Mouse (Mus musculus) large intestine, adult 2 months (tissue): ENCODE results near the gene Fam102b. TPM values are rescaled to one million over a fixed set of nuclear protein-coding genes. Genes with fewer than 3 reads are reported as not detected.

Experiments used
- DNase-seq: peaks from one replicate; pipeline ENCODE4 v3.0.0-alpha.2; 2012; ENCODE audit warnings: low read depth, low spot score
- WGBS: fragments of 180-500 bp; shearing (Covaris S2); methylation state at CpG from one replicate; pipeline ENCODE4 v1.1.7; 2018; 5-methylcytosine and 5-hydroxymethylcytosine counted together
- polyA plus RNA-seq: library from polyadenylated mRNA; depleted of rRNA; stranded (reverse); fragments of >200 nt; gene quantifications from 2 replicates; pipeline ENCODE4 v1.2.3, GENCODE M21; 2012; rRNA removed

The Fam102b gene
- polyA plus RNA-seq: 7.2 and 8.5 TPM in 2 replicates

DNA sequence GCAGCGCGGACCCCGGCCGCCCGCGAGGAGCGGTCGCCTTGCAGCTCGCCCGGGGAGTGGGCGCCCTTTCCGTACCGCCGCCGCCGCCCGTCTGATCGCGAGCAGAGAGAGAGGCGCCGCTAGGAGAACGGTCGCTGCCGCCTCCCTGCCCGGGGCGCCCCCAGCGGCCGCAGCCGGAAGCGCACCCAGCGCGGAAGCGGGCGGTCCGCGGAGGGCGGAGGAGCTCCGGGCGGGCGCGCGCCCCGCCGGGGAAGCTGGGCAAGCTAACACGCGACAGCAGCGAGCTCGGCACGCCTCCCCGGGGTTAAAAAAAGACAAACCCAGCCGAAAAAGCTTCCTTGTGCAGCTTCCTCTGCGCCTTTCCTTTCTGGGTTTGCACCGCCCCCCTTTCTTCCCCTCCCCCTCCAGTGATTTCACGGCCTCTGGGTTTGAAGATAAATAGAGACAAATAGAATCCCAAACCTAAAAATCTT lies at the start of gene Fam102b:
TSS of gene Fam102b (minus strand) at position 93 of the 473 bp plus-strand sequence.
- WGBS: under 1% methylated on average over 52 of the region's 54 CpGs
- no peak for DNase-seq

DNA sequence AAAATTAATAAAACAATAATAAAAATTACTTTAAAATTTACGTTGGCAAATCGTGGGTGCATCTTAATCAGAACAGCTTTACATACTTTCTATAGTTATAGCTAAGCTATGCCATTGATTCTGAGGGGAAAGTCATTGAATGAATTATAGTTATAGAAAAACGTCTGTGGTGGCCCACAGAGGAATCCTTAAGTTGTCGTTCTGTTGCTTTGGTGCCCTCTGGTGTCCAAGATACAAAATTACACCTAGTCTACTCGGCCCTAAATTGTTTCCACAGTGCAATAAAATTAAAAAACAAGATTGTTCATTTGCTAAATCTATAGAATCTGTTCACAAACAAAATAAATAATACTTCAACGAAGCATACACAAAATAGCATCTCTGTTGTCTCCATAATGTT lies 35.6 kb upstream of the Fam102b start:
- WGBS: 2% methylated on average over 6 of the region's 6 CpGs
- no peak for DNase-seq

DNA sequence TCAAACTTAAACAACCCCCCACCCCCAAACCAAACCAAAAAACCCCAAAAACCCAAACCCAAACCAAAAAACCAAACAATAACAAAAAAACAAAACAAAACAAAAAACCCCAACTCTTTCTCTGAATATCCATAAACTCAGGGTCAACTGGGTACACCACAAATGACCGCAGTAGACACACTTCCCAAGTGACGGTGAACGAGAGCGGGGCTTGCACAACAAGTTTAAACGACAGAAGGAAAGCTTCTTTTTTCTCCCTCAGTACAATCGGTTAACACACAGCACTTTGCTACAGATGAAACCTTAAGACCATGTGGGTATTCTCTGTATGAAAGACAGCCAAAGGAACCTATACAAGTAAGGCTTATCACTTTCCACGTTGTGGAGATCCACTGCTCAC lies 35.0 kb upstream of the Fam102b start:
- DNase-seq: no peak
- WGBS: 74% methylated on average over 7 of the region's 7 CpGs

DNA sequence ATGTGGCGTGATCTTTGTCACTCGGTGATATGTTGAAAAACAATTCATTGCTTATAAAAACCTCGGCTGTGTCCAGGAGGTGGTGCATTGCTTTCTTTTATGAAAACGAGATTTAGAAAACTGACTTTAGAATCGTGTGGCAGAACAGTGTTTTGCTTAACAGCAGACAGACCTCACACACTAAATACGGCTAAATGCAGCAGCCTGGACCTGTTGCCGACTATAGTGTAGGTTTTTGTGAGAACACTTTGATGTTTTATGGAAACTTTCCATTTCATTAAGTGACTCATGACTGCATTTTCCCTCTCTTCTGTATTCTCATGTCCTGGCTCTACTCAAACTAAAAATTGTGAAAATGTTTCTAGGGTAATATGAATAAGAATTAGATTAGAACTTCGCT lies 32.5 kb upstream of the Fam102b start:
- 45% methylated on average over 8 of the region's 8 CpGs for WGBS
- no peak for DNase-seq

DNA sequence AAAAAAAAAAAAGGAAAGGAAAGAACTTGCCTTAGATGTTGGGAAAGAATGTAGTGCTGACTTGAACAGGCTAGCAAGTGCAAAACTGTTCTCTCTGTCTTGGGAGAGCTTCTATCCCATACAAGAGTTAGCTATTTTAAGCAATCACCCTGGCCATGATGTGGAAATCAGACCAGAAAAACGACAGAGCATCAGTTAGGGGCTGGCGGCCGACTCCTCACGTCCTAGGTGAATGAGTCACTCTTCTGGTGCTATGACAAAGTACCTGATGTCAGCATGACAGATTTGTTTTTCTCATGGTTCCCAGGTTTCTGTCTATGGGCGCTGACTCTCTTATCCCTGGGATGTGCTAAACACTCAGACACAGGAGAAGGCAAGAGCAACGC lies 24.5 kb upstream of the Fam102b start:
- DNase-seq: no peak
- 56% methylated on average over 6 of the region's 6 CpGs for whole genome bisulfite sequencing

DNA sequence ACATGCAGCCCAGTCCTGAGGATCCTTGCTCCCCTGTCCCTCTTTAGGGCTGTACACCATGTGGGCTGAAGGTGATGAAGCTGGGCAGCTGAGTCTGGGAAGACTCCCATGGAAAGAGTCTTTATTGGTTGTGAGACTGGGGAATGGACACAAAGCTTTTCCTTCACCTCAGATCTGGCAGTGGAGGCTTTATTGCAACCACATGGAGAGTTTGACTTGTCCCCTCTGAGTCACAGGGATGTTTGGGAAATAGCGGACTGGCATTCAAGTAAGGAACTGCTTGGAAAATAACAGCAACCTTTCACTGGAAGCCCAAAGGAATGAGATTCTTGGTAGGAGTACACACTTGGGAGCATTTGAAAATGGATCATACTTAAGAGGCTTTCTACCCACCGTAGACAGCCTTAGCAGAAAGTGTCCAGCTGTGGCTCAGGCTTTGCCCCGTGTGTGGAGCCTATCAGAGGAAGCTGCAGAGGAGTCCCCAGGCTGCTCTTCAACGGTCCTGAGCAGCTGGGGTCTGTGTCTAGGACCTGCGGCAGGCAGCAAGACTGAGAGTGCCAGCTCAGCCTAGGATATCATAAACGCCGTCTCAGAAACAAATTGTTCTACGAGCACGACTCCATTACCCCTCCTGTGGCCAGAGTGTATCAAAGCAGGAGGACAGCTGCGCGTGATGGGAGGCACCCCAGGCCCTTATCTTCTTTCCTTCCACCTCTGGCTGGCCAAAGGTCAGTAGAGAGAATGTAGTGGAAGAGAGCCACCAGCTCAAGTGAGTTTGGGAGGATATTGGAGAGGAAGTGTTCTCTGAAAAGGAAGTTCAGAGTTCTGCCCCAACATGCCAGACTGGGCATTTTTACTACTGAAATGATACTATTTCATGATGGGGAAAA lies 23.9 kb upstream of the Fam102b start:
- 11% methylated on average over 11 of the region's 11 CpGs for WGBS
- DNase-seq: no peak

DNA sequence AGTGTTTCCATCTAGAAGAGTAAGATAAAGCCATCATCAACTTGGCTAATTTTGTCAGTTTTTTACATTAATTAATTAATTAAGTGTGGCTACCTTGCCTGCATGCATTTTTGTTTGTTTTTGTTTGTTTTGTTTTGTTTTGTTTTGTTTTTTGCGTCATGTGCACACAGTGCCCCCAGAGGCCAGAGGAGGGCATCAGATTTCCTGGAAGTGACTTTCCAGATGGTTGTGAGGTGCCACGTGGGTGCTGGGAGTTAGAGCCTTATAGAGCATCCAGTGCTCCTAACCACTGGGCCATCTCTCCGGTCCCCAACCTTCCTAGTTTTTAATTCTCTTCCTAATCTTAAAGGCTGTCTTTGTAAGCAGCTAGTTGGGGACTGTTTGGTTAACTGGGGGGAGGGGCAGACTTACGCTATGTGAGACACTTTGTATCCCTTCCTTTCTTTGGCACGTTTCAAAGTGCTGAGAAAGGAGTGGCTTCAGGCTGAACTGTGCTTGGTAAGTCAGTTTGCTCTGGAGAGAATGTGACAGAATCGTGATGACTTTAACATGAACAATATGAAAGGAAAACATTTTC lies 20.4 kb upstream of the Fam102b start:
- no peak for DNase-seq
- WGBS: 26% methylated on average over 6 of the region's 6 CpGs

DNA sequence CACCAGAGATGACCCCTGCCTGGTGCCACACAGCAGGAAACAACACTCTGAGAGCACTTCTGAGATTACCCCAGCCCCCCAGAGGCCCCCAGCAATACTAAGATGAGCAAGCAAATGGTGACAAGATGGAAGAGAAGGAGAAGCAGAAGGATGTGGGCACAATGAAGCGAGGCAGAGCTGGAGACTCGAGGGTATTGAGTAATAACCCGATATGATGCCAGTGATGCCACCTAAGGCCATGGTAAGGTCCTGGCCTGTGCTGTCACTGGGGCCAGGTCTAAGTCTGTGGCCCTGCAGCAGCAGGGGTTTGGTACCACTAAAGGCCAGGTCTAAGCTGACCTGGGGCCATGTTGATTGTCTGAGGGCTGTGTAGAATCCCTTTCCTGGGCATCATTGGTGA lies 19.0 kb upstream of the Fam102b start:
- DNase-seq: no peak
- 92% methylated on average over 3 of the region's 3 CpGs for WGBS

DNA sequence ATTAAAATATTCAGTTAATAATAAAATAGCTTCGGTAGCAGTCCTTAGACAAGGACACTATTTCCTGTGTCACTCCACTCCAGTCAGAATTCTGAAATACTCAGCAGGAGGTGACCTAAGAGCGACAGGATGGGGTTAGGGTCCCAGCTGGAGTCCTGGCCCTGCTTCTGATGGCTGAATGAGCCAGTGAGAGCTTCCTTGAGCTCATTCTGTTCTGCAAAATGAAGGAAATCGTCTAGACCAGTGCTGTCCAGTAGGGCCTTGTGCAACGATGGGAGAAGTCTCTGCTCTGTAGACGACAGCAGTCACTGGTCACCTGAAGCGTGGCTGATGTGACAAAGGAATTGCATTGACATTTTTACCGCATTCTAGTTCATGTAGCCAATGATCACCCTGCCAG lies 16.0 kb upstream of the Fam102b start:
- DNase-seq: no peak
- WGBS: 81% methylated on average over 7 of the region's 7 CpGs

DNA sequence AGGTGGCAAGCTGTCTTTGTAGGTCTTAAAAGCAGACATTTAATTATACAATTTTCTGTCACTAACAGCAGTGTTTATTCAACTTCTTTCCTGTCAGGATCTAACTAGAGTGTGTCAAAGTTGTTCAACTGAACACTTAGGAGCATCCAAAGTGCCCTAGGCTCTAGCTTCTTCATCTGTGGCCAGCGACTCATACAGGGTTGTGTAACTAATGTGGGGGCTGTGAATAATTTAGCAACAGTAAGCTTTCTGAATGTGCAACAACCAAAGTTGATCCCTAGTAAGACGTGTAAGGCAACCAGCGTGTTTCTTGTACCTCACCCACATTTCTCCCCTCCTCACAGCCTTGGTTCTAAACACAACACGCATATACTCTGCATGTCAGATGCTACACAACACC lies 13.5 kb upstream of the Fam102b start:
- WGBS: 82% methylated on average over 4 of the region's 4 CpGs

DNA sequence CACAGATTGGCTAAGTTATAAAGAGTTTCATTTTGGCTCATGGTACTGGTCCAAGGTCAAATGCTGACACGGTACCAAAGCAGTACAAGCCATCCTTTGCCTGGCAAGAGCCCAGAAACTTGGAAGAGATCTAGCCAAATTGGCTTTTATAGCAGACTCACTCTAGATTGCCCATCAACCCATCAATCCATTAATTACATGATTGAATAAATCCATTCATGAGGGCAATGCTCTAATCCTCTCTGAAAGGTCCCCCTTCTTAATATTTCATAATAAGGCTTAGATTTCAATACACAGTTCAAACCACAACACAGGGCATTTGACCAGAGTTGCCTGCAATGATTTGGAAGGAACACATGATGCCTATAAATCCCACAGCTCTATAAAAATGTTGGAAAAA lies 7.0 kb upstream of the Fam102b start:
- no peak for DNase-seq
- 43% methylated on average over 1 of the region's 1 CpGs for WGBS

More for the DNA sequence above, 13.5 kb upstream of the Fam102b start:
- no peak for DNase-seq

DNA sequence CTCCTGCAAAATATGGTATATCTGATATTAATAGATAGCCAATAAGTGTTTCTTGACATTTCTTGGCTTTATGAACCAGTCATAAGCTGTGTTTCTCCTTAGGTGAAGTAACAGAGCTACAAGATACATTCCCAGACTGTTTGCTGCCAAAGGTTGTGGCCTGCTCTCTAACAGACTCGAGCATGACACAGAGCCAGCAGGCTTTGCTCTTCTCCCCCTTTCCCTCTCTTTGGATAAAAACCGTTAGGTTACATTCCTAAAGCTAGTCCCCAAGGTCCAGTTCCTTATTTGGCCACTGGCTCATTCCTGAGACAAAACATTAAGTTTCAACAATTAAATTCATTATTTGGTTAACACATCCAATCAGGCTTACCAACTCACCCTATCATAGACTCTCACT lies 4.9 kb upstream of the Fam102b start:
- 52% methylated on average over 2 of the region's 2 CpGs for WGBS
- no peak for DNase-seq

DNA sequence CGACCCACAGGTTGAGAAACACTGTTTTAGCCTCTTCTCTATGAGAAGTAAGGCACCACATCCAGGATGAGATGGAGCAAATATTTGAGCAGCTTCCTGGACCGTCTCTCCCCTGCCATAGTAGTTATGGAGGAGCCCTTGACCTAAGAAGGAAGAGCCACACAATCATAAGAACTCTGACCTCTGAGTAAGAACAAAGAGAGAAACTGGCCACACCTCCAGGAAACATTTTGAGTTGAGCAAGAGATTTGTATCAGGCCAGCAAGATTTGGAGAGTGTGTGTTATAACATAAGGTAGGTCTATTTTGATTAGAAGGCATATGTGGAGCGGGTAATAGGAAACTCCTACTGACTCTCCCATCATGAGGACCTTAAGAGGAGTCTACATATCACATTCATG lies 4.2 kb upstream of the Fam102b start:
- DNase-seq: peak; percentile 84
- 36% methylated on average over 3 of the region's 3 CpGs for WGBS

DNA sequence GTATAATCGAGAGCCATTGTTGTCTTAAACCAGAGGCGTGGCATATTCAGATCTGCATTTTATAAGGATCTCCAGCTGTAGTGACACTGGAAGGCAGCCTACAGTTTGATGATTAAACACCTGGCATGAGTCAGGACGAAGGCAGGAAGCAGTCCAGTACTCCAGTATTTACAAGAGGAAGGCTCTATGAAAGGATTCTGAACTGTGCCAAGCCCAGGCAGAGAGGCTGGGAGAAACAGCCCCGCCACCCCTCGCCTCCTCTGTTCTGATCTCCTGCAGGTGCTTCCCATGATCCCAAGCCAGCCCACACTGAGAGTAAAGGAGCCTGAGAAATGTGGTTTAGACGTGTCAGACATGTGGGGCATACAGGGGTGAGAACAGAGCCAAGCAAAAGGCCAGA lies 3.4 kb upstream of the Fam102b start:
- peak; percentile 87 for DNase-seq
- WGBS: 6% methylated on average over 6 of the region's 6 CpGs

DNA sequence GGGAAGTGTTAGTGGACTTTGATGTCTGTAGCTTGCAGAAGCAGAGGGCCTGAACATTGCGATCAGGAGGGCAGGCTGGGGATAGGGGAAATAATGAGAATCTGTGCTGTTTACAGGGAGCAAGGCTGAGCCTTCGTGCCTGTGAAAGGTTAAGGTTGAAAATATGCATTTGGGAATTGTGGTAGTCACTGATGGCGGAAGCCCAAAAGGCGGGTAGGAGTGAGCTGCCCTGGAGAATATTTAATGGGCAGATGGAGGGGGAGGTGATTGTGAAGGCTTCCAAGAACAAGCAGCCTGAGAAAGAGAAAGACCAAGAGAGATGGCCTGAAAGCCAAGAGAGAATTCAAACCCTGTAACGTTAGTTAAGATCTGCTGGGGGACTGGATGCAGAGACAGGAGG lies 2.3 kb upstream of the Fam102b start:
- 66% methylated on average over 5 of the region's 5 CpGs for WGBS
- no peak for DNase-seq

DNA sequence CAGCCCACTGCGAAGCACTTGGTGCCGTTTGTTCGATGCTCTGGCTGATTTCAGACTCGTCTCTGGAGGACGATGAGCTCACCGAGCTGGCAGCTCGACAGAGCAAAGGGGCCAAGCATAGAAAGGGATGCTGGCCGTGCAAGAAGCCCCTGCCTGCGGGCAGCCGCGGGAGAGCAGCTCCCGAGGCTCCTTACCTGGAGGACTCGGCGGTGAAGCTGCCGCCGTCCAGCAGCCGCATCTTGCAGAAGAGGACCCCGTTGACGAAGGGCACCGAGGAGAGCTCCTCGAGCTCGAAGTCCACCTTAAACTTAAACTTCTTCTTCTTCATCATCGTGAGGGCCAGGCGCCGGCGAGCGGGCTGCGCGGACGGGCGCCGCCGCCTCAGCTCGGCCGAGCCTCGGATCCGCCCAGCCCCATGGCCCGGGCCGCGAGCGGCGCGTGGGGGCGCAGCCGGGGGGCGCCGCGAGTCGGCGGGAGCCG lies 376 bp downstream of the Fam102b start:
- WGBS: under 1% methylated on average over 50 of the region's 51 CpGs
- DNase-seq: no peak

DNA sequence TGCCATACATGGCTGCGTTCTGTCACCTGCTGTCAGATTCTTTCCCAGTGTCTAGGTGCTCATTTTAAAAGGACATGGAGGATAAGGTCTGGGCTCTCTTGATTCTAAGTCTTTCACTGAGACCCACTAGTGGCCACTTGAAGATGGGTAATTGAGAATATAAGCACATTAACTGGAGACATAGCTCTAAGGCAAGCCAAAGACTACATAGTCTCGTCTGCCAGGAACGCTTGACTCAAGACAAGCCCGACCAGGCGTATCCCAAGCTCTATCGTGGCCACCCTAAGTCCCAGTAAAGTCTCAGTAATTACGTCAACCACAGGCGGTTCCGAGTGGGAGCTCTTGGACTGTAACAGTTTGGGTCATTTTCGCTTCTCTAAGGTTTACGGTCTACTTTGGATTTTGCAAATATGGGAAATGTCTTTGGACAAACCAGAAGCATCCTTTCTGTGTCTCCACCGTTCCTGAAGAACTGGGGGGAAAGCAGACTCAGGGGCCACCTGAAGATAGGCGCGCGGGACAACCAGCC lies 881 bp downstream of the Fam102b start:
- no peak for DNase-seq
- WGBS: 3% methylated on average over 15 of the region's 15 CpGs

DNA sequence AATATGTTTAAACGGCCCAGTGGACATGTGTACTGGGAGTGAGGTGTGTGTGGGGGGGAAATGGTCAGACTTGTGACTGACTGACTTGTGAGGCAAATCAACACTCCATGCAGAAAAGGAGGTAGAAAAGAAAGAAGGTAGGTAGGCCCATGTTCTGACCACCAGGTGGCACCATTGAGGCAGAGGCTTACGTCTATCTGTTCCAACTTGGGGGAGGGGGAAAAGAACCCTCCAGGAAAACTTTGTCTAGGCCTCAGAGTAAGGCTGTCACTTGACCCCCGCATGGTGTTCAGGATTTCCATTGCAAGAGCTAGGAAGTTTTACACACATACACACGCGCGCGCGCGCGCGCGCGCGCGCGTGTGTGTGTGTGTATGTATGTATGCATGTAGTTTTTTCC lies 1.8 kb downstream of the Fam102b start:
- 22% methylated on average over 16 of the region's 16 CpGs for WGBS
- DNase-seq: peak; percentile 67

DNA sequence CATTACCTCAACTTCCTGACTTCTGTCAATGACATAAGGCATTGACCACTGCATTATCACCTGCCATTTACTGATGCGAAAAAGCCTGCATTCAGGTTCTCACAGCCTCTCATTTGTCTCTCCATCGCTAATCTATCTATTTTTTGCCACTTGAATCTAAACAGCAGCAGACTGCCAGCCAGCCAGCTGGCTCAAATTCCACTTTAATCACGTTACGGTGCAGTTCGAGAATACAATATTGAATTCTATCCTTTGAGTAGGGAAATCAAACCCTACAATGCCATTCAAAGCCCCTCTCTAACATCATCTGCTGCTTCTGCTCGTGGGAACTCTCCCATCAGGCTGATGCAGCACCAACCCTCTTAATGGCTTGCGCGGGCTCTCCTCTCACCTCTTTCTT lies 4.3 kb downstream of the Fam102b start:
- 79% methylated on average over 8 of the region's 8 CpGs for WGBS
- no peak for DNase-seq

DNA sequence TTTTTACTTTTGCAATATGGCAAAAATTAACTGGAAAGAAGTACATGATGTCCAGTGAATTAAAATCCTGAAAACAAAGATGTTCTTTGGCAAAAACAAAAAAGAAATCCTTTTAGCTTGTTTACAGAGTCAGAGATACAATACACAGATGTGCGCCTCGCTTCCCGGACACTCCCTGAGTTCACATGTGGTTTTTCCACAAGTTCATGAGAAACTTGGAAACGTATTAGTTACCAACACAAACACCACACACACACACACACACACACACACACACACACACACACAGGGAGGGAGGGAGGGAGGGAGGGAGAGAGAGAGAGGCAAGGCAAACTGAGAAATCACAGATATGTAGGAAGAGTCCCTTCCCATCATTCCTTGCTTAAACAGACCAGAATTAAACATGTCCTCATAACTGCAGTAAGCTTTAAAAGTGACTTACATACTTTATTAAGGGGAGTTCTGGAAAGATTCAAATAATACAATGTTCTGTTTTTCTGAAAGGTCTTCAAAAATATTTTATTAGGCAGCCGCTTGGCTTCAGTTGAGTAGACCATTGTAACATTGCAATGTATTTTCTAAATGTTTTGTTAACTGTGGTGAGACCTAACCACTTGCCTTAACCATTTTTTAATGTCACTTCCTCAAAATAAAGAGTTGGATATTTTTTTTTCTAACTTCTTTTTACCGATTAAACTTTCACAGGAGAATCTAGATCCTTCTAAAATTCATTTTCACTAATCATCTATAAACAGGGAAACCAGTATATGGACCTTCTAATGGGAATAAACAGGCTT lies 5.5 kb downstream of the Fam102b start:
- DNase-seq: no peak
- 62% methylated on average over 6 of the region's 6 CpGs for WGBS
